Mouse (Mus musculus): ENCODE results near the gene Zbtb20. TPM values are rescaled to one million over a fixed set of nuclear protein-coding genes. Genes with fewer than 3 reads are reported as not detected.

Gene Zbtb20
- total RNA-seq, 1 experiment from 2014 or later, result 46.6 TPM

- ATAC-seq (ENCODE audit: extremely low read depth, insufficient number of reproducible peaks, low FRiP score, poor library complexity, severe bottlenecking), result no peak
These were observed 501.1 kb downstream of the Zbtb20 start for GRCm38 (mm10) chr16:43376782-43377181.

- ATAC-seq (ENCODE audit: extremely low read depth, insufficient number of reproducible peaks, low FRiP score, poor library complexity, severe bottlenecking), result no peak
These were observed 504.0 kb downstream of the Zbtb20 start for GRCm38 (mm10) chr16:43379351-43380325.

- no peak for ATAC-seq (ENCODE audit: extremely low read depth, insufficient number of reproducible peaks, low FRiP score, poor library complexity, severe bottlenecking)
These were observed 505.5 kb downstream of the Zbtb20 start for GRCm38 (mm10) chr16:43381183-43381582.

- no peak for ATAC-seq (ENCODE audit: extremely low read depth, insufficient number of reproducible peaks, low FRiP score, poor library complexity, severe bottlenecking)
These were observed 507.6 kb downstream of the Zbtb20 start for GRCm38 (mm10) chr16:43383149-43383740.

GRCm38 (mm10) chr16:43384953-43385619, 509.4 kb downstream of the Zbtb20 start:
- ATAC-seq (ENCODE audit: extremely low read depth, insufficient number of reproducible peaks, low FRiP score, poor library complexity, severe bottlenecking), result no peak

- ATAC-seq (ENCODE audit: extremely low read depth, insufficient number of reproducible peaks, low FRiP score, poor library complexity, severe bottlenecking), result no peak
These were observed 510.0 kb downstream of the Zbtb20 start for GRCm38 (mm10) chr16:43385620-43386210.

- no peak for ATAC-seq (ENCODE audit: extremely low read depth, insufficient number of reproducible peaks, low FRiP score, poor library complexity, severe bottlenecking)
These were observed 510.7 kb downstream of the Zbtb20 start for GRCm38 (mm10) chr16:43386426-43386825.

DNA sequence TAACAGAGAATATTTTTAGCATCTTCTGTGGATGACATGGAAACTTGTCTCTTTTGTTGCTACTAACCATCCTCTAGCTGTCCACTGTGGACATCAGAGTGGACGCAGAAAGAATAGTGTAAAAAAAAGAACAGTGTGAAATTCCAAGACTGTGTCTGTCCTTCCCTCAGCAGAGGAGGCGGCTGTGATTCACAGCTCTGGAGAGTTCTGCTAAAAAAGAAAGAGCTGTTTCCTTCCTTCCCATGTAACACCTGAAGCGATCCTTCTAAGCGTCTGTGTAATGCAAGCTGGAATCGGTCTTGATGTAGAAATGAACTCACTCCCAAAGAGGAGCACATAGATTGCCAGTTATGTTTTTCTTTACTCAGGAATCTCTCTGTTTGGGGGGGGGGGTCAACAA, 512.7 kb downstream of the Zbtb20 start:
- ATAC-seq (ENCODE audit: extremely low read depth, insufficient number of reproducible peaks, low FRiP score, poor library complexity, severe bottlenecking), result no peak

GRCm38 (mm10) chr16:43390387-43390786, 514.7 kb downstream of the Zbtb20 start:
- no peak for ATAC-seq (ENCODE audit: extremely low read depth, insufficient number of reproducible peaks, low FRiP score, poor library complexity, severe bottlenecking)

DNA sequence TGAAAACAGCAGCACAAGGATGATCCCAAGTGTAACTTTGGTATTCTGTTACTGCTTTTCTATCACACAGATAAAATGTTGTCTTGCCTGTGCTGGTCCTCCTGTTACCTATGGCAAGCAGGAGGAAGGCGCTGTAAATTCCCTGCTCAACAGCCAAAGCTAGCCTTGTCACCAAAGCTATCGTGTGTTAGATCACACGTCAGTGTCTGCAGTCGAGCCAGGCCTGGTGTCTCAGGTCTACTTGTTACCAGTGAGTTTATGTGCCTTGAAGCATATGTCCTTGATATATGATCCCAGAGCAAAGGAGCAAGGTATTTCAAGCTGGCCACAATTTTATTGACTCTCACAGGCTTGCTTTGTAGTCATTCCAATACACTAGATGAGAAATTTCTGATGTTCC, 517.7 kb downstream of the Zbtb20 start:
- ATAC-seq (ENCODE audit: extremely low read depth, insufficient number of reproducible peaks, low FRiP score, poor library complexity, severe bottlenecking), result no peak

- ATAC-seq (ENCODE audit: extremely low read depth, insufficient number of reproducible peaks, low FRiP score, poor library complexity, severe bottlenecking), result no peak
These were observed 518.4 kb downstream of the Zbtb20 start for GRCm38 (mm10) chr16:43394013-43394568.

DNA sequence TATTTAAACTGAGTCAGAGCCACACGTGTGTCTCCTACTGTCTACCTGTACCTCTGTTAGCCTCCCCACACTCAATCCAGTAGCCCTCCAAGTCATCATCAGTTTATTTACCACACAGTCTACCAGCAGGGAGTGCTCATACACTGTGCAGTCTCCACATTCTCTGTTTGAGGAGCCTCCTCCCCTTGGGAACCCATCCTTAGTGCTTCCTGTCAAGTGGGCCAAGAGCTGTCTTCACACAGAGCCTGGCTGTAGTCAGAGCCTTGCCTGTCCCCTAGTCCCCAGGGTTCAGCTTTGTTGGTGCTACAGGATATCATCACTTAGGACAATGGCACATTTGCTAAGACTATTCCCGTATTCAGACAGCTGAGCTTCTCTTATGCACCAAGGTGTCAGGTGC, 519.1 kb downstream of the Zbtb20 start:
- ATAC-seq (ENCODE audit: extremely low read depth, insufficient number of reproducible peaks, low FRiP score, poor library complexity, severe bottlenecking), result no peak

GRCm38 (mm10) chr16:43396849-43397628, 521.4 kb downstream of the Zbtb20 start:
- ATAC-seq (ENCODE audit: extremely low read depth, insufficient number of reproducible peaks, low FRiP score, poor library complexity, severe bottlenecking), result no peak

- no peak for ATAC-seq (ENCODE audit: extremely low read depth, insufficient number of reproducible peaks, low FRiP score, poor library complexity, severe bottlenecking)
These were observed 522.1 kb downstream of the Zbtb20 start for GRCm38 (mm10) chr16:43397629-43398323.

GRCm38 (mm10) chr16:43399428-43399827, 523.7 kb downstream of the Zbtb20 start:
- ATAC-seq (ENCODE audit: extremely low read depth, insufficient number of reproducible peaks, low FRiP score, poor library complexity, severe bottlenecking), result no peak

- ATAC-seq (ENCODE audit: extremely low read depth, insufficient number of reproducible peaks, low FRiP score, poor library complexity, severe bottlenecking), result no peak
These were observed 524.4 kb downstream of the Zbtb20 start for GRCm38 (mm10) chr16:43400046-43400445.

DNA sequence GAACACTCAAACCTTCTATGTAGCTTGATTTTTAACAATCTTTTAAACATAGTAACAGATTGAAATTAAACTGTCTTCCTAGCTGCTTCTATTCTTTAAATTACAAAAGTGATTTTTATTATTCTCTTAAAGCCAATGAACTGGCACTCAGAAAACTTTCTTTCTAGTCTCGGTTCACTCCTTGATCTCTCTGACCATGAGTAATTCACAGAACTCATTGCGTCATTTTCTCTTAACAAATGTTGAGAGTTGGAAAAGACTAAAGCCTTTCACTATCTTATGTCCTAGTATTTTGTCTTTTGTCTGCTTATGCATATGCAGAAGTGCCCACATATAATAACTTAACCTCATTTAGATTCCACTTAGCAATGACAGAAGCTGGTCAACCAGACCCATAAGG, 525.3 kb downstream of the Zbtb20 start:
- ATAC-seq (ENCODE audit: extremely low read depth, insufficient number of reproducible peaks, low FRiP score, poor library complexity, severe bottlenecking), result no peak

DNA sequence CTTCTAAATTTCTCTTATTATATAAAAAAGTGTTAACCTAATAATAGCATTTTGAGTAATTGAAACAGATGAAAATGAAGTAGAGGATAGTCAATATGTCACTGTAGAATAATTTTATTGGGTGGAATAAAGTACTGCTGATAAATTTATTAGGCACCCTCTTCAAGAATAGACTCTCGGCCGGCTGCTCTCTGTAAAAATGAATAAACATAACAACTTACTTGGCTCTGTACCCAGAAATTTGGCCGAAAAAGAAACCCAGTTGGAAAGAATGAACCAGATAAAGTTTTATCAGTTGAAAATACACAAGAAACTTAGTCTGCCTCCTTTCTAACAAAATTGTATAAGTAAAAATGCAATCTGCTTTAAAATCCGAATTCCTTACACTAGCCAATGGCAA, 527.2 kb downstream of the Zbtb20 start:
- no peak for ATAC-seq (ENCODE audit: extremely low read depth, insufficient number of reproducible peaks, low FRiP score, poor library complexity, severe bottlenecking)

Data from neutrophil, adult 5-6 weeks (primary cell).